Mouse (Mus musculus) cerebellum, postnatal 10 days (tissue): ENCODE measurements around the gene Kif5a.

Source experiments
- DNase-seq, 2 experiments: peaks; one replicate each; pipeline ENCODE4 v3.0.0; 2021; ENCODE audit warnings: mixed read lengths in 2 of 2

Gene Kif5a

DNA sequence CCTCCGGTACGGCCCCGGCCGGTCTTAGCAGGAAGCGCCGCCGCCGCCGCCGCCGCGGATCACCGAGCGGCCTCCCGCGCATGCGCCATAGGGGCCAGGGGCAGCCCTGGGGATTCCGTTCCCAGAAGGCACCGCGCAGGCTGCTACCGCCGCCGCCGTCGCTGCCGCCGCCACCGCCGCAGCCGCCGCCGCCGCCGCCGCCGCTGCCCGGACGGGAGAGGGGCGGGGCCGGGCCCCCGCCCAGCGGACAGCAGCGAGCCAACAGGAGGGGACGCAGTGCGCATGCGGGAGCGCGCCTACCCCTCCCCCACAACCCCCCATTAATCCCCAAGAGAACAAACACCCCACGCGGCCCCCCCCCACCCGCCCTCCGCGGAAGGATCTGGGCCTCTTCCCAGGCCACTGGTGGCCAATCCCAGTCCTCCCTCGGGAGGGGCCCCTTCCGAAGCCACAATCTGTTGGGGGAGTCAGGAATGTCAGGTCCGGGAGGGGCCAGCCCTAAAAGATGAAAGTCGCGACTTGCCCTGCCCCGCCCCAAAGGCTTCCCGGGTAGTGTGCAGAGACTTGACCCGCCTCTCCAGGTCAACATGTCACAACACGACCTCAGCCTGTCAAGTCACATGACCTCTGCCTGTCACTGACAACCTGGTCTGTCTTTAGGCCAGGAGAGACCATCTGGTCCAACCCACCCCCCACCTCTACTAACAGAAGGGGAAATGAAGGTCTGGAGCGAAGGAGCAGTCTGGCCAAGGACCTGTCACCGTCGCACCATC, 25.8 kb upstream of the Kif5a start, which contains the start of gene Mbd6:
Gene Mbd6 (minus strand): TSS at position 219 of the 773 bp plus-strand sequence.
- peak; percentile 95 to 96 for DNase-seq

DNA sequence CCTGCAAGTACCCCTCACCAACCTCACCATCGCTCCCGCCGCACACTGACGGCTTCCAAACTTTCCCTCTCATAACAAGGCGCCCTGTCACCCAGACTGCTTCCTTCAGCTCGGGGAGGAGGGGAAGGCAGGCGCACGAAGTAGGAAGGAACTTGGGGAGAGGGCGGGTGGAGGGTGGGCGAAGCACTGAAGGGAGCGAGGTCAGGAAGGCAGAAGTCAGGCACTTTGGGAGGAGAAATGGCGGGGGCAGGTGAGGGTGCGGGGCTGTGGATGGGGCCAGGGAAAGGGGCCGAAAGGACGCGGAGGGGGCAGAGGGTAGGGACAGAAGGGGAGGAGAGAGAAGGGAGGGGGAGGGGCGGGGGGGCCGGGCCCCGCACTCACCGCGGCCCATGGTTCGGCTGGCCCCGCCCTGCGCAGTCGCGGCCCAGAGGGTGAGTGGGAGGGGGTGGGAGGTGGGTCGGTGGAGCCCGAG, 25.2 kb upstream of the Kif5a start:
- peak in 1 of 2 experiments; percentile 76 for DNase-seq

DNA sequence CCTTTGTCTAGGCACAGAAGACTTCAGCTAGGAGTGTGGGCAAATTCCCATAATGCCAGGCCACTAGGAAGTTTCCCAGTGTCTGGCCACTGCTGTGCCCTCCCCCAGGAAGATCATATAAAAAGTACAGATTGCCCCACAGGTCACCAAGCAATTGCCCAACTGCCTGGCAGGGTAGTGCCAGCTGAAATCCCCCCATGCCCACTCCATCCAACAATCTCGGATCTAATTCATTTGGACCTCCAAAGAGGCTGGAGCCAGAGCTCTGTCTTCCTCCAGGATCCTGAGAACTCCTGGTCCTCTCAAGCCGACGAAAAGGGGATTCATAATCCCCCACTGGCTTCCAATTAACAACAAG, 24.8 kb upstream of the Kif5a start:
- DNase-seq = peak in 1 of 2 experiments; percentile 44

DNA sequence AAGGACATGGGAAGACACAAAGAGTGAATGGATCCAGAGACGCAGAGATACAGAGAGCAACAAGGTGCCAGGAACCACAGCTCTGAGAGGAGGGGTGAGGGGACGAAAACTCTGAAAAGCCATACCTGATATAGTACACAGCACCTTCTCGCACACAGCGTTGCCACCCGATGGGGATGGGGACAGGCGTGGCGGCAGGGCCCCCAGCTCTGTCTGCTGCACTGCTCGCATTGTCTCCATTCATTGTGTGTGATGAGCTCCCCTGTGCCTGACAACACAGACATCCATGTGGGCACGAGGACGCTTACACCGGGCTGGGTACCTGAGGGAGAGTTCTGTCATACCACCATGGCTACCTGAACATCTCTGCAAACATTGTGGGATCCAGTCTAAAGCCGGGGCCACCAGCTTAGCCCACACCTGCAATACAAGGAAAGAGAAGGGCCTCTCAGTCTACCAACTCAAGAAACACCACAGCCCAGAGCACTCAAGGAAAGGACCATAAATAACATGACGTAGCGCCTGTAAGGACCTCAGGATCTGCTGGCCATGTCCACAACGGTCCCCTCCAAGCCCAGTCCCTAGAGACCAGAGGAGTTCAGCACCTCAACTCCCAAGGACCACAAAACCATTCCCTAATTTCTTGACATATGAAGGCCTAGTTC, 24.3 kb upstream of the Kif5a start:
- peak; percentile 26 to 44 for DNase-seq

DNA sequence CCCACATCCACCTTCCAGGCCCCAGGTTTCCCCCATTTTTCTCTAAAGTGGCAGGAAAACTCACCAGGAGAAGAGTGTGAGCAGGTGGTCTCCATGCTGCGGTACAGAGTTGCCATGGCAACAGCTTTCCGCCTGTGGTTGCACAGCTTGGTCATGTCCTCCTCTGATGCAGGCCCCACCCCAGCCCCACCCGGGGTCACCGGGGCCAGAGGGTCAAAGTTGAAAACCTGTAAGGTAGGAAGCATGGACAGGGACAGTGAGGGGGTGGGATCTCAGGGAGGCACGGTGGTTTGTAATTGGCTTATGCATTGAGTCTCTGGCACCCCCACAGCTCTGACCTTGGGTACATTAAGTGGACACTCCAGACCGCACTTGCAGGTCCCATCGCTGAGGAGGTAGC, 23.6 kb upstream of the Kif5a start:
- peak; percentile 65 to 71 for DNase-seq

DNA sequence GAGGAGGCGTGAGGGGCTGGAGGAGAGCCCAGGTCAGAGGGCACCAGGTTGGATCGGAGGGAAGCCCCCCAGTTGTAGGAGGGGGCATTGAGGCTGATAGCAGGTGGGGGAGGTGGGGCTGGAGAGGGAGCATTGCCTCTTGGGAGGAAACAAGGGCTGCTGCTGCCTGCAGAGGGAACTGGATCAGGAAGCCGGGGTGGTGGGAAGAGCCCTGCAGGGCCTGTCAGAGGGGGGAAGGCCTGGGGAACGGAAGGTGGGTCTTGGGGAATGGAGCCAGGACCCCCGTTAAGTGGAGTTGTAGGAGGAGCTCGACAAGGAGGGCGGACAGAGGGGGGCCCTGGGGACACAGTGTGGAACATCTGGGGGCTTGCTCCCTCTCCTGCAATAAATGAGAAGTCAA, 23.0 kb upstream of the Kif5a start:
- peak; percentile 54 to 57 for DNase-seq

DNA sequence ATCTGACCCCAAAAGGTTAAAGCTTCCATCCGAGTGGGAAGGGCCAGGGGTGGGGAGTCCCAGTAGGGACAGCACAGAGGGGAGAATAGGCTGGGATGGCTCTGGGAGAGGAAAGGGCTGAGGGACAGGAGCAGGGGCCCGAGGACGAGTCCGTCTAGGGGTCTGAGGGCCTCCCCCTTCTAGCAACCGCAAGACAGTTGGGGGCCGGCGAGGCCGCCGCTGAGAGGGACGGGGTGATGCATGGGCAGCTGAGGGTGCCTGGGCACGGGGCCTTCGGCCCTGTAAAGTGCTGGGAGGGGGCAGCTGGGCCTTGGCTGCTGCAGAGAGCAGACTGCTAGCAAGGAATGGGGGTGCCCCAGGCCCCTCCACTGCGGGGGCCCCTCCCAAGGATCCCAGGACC, 22.5 kb upstream of the Kif5a start:
- peak; percentile 30 to 31 for DNase-seq

DNA sequence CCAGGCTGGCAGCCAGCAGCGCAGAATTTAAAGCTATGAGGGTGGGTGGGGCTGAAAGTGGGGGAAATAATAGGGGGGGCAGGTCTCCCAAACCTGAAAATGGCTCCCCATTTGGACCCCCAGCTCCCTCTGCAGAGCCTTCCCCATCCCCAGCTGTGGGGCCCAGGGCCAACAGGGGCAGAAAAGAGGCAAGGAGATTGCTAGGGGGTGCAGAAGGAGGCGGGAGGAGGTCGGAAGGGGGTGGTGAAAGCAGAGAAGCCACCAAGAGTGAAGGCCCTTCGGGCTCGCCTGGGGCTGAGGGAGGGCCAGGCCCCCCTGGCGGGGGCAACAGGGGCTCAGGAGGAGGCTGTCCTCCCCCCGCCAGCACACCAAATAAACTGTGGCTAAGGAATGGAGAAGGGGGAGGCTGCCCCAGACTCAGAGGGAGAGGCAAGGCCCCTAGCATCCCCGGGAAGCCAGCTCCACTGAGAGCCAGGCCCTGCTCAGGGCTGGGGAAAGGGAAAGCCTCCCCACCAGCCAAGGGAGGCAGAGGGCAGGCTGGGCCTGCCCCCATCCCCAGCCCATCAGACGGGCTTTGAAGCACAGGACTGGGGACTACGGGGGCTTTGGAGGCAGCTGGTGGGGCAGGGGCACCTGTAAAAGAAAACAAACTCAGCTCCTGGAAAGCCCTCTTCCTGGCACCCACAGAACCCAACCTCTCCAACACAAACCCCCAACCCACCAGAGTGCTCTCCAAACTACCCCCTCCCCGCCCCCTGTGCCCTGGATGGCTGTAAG, 21.8 kb upstream of the Kif5a start:
- peak; percentile 31 to 32 for DNase-seq

DNA sequence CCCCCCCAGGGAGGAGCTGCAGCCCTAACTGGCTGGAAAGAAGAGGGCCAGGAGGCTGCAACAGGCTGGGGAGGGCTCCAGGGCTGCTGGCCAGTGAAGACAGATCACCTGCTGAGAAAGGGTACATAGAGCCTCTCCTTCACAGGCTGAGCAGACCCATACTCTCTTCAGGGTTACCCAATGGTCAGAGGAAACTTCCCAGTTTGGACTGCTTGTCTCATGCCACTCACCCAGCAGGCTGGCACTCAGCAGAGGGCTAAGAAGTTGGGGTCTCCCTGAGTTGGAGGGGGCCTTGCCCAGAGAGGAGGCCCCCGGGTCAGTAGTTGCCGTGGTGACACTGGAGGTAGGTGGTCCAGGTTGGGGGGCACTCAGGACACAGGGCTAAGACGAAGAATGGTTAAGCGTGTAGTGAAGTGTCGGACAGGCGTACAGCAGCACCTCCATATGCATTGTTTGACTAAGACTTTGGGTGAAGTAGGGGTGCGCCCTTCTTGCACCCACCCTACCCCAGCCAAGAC, 21.0 kb upstream of the Kif5a start:
- DNase-seq = peak; percentile 36 to 42

DNA sequence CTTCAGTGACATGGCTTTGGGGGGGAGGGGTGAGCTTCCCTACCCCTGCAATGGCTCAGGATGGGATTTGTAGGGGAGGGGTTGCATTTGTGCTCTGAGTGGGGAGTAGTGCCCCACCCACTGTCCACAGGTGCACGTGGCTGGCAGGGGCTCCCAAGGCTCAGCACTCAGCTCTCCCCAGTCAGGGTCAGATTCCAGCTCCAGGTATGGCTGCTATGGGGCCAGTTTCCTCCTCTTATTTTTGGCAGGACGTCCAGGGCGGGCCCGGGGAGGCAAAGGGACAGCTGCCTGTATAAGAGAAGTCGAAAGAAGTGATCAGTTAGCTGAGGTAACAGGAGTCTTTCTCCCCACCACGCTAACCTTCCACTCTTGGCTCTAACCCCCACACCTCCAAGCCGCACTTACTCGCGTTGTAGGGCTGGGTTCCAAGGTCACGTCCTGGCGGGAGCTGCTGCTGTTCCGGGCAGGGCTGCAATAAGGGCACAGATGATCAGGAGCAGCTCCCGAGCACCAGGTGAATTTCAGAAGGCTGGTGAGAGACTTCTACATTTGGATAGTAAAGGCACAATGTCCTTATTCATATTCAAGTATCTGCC, 19.6 kb upstream of the Kif5a start:
- DNase-seq = peak; percentile 25 to 33

DNA sequence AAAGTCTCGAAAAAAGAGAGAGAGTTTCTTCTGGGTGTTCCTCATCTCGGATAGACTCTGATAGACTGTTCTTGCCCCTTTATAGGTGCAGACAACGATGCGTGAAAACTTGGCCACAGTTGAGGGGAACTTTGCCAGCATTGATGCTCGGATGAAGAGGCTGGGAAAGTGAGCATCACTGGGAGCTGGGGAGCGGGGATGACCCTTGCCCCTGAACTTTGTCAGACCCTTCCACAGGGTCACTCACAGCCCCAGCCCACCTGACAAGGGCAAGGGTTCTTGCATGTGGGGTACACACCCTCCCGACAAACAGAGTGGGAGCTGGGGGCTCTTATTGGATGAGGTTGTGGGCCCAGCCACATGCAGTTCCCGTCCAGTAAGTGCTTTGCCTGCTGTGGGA, 18.2 kb upstream of the Kif5a start:
- peak; percentile 54 to 55 for DNase-seq

DNA sequence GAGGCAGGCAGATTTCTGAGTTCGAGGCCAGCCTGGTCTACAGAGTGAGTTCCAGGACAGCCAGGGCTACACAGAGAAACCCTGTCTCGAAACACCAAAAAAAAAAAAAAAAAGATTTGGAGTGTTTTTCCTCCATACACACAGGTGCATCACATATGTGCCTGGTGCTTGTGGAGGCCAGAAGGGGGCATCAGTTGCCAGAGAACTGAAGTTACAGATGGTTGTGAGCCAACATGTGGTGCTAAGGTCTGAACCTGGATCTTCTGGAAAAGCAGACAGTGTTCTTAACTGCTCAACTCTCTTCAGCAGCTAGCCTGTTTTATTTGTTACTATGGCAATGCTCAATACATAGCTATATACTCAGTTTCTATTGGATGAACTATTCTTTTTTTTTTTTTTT, 16.6 kb upstream of the Kif5a start:
- no peak for DNase-seq

DNA sequence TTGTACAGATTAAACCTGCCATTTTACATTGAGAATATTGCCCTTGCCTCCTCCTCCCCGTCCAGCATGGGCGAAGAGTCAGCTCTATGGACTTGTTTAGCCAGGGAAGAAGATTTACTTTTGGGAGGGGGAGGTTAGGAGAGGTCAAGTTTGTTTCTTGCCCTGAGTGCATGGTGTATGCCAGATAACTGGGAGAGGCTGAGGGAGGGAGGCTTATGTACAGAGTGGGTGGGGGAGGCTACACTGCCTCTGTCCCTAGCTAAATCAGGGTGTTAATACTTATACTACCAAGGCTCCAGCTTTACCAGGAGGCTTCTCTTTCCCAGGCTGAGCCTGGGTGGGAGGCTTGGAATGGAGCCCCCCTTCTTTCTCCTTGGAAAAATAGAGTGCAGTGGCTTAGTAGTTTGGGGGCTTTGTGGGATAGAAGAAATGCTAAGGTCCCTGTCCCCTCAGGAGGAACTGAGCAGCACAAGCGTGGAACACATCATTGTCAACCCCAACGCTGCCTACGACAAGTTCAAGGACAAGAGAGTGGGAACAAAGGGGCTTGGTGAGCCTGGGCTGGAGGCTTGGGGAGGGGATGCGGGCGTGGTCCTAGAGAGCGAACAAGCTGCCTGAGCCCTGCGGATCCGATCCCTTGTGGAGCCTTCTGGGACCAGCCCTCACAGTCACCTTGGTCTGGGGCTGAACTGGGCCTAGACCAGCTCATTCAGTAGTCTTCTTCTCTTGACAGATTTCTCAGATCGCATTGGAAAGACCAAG, 11.3 kb upstream of the Kif5a start:
- no peak for DNase-seq

DNA sequence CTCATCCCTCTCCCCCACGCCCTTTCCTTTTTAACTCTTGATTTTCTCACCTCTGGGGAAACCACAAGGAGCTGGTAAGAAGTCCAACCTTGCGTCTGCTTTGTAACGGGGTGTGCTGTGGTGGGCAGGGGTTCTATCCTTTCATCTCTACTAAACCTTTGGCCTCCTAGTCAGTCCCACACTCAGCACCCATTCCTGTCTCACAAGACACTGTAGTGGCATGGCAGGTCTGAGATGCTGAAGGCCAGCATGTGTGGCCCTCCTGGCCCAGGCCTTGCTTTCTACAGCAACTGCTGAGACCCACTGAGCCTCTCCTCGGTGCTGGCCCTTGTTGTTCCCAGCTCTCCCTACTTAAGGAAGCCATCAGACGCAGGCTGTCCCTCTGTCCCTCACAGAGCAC, 9.2 kb upstream of the Kif5a start:
- DNase-seq = no peak

DNA sequence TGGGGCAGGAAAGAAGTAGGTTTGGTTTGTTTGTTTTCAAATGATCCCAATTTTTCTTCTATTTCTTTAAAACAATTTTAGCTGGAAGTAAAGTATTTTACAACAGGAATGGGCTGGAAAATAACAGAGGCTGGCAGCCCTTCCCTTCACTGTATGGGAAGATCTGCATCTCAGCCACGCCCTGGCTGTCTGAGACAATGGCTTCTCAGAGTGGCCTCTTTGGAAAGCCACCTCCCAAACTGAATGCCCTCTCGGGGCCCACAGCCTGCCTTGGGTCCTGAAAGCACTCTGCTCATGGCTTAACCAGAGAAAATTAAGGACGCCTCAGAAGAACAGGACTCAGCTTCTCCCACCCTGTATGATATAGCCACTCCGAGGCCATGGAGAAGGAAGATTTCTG, 6.7 kb upstream of the Kif5a start:
- DNase-seq = no peak

DNA sequence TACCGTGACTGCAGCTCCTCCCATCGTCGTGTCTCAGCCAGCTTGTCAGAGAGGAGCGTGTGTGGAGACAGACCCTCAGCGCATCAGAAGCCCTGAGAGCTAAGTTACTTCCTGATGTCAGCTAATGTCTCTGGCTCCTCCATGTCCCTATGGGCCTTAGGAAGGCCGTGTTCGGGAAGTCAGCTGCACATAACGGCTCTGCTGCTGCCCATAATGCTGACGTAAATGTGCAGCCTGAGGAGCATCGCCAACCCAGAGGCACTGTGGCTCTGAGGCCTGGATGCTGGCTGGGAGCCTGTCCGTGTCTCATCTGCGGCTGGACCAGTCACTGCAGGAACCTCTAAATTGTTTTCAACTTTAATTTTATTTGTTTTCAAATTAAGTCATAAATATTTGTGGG, 5.9 kb upstream of the Kif5a start:
- DNase-seq = peak; percentile 49 to 55

DNA sequence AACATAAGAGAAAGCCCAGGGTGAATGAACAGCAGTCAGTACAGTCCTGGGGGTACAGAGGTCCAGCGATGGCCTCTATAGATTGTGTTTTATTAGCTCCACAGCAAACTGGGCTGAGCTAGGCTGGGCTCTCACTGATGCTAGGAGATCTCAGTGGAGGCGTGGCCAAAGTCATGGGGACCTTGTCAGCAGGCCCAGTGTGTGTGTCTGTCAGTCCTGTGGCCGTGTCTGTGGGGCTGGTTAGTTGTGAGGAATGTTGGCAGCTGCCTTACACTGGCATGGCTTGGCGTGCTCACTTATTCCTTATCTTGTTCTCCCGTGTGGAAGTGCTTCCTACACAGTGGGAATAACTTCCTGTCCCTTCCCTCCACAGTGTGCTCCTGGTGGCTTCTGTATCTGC, 5.3 kb upstream of the Kif5a start:
- DNase-seq = peak in 1 of 2 experiments; percentile 25

DNA sequence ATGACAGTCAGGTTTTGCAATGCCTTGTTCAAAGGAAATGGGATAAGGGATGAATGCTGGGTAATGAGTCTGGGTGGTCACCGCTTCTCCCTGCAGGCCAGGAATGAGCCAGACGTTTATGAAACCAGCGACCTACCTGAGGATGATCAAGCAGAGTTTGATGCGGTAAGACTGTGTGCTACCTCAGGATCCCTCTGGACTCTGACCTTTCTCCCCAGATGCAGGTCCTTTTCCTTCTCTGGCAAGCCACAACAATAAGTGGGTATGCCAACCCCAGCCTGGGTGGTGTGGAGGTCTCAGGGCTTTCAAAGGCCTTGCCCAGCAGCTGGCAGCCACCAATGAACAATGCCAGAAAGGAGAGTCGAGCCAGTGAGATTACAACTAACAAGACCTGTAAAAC, 4.2 kb upstream of the Kif5a start:
- no peak for DNase-seq

DNA sequence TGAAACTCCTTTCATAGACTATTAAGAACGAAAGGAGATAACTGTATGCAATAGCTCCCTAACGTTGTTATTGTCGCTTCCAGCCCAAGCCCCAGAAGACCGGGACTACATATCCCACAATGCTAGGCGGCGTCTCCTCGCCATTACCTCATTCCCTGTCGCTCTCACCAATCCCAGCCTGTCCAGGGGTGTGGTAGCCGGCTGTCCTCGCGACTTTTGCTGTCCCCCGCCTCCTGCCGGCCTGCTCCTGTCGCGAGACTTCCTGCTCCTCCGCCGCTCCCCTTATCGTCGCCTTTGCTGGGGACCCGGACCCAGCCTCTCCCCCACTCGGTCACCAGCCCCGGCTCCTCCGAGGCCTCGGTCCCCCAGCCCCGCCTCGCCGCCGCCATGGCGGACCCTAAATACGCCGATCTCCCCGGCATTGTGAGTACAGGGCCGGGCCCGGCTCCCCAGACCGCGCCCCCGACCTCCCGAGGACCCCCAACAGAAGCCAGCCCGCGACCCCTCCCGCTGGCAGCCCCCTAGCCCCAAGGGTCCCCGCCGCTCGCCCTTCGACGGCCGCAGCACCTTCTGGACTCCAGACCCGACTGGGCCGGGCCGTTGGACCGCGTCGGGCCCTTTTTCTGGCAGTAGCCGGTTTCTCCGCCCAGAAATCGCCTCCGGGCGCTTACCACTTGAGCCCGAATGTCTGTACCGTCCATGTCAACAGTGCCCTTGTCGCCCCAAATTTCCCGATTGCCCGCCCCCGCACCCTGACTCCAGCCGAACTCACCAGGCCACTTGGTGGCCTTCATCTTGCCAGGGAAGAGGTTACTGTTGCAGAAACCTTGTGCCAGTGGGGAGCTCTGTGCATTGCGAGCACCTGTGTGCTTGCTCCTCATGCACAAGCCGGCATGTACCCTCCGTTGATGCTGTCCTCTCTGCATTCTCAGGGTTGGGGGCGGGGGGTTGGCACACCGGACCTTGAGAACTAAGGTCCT, 3.3 kb upstream of the Kif5a start, which contains the start of gene Dctn2:
Gene Dctn2 (plus strand): TSS at position 257 of the 980 bp plus-strand sequence.
- peak; percentile 96 to 98 for DNase-seq

DNA sequence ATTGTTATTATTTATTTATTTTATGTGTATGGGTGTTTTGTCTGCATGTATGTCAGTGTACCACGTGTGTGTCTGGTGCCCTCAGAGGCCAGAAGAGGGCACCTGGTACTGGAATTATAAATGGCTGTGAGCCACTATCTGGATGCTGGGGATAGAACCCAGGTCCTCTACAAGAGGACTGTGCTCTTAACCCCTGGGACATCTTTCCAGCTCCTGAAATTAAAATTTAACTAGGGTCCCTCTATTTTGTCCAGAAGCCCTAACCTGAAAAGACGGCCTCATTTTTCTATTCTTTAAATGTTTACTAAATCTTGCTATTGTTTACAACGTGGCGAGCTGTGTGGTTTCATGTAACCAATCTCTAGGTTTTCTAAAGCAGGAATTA, 2.6 kb upstream of the Kif5a start:
- peak; percentile 44 to 60 for DNase-seq

DNA sequence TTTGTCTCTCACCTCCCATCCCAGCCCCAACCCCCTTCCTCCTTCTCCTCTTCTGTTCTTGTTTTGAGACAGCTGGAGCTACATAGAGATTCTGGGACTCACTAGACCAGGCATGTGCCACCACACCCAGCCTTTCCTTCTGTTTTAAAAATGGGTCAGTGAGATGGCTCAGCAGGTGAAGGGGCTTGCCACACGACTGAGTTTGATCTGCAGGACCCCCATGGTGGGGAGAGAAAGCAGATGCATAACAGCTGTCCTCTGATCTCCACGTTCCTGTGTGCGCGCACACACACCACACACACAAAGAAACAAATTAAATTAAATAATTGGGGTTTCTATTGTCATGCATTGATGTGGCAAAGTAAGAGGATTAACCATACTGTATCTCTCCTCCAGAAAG, 1.8 kb upstream of the Kif5a start:
- no peak for DNase-seq
